Mouse (Mus musculus) embryo, embryonic 10.5 days (tissue): ENCODE measurements at regions not wholly inside any gene's neighbourhood (a gene's known extent, or its start where the extent isn't known, plus 50 kb on each side); places are given as distances from the start of the nearest gene placed in this dataset.
A peak's percentile ranks its signal among the peaks of the same experiment; 100 is the strongest.

Source experiments
- DNase-seq: peaks from one replicate; pipeline ENCODE4 v3.0.0-alpha.2; 2015; ENCODE audit warnings: low spot score

- DNase-seq = no peak
Observed at GRCm38 (mm10) chr9:101807249-101807648, 54.4 kb upstream of the 9630041A04Rik start.

DNA sequence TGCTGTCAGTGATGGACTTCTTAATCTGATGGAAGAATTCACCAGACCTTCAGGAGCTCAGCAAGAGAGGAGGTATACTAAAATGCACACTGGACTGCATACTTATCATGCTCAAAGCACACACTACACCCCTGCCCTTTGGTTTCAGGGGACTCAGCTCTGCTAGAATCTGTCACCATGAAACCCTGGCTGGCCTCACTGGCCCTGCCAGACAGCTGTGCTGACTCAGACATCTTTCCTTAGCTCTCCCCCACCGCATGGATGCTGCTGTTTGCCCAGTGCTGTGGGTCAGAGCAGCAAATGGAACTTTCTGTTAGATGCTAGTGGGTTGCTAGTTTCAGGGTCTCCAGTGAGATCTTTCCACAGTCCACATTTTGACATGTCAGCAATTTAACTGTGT is 64.9 kb upstream of the 9630041A04Rik start:
- no peak for DNase-seq

GRCm38 (mm10) chr9:101796063-101796462 is 65.6 kb upstream of the 9630041A04Rik start:
- DNase-seq = no peak

DNA sequence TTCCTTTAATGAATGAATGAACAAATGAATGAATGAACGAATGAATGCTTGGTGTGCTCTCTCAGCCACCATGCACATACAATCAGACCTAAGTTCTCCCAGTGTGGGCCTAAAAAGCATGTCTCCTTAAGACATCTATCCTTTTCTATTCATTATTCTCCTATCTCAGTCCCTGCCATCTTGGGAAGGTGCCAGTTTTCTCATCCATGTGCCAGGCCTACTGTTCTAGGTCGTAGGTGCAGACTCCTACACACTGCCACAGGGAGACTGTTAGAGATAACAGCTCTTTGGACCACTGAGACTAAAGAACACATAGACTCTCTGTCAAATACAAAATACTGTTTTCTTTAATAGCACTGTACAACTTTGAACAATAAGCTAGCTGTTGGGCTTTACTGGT is 66.2 kb upstream of the 9630041A04Rik start:
- DNase-seq = no peak

GRCm38 (mm10) chr9:101790936-101791335 is 70.7 kb upstream of the 9630041A04Rik start:
- no peak for DNase-seq

DNA sequence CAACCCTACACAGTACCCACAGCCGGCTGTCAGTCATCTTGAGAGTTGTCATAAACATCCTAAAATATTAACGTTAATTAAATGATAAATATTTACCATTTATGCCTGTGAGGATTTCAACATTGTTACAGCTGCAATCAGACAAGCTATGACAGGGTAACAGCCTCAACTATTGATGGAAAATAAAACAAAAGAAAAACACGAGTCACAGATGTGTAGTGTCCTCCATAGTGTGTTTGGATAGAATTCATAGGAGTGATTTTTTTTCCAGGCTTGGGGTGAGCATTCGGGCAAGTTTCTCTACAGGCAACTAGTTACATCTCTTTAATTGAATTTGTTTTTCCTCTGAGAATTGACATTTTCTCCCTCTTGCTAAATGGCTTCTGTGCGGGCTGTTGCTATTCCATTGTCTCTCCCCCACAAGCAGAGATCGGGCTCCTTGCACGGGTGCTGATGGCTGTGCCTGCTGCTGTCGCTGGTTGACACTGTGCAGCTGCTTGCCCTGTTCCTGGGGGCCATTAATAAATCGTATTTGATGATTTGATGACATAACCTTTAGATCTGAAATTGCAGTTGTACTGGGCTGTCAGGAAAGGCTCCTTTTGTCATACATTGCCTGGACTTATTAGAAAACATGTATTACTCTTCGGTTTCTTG is 120.6 kb upstream of the 9630041A04Rik start:
- DNase-seq = peak; percentile 26

GRCm38 (mm10) chr9:101739322-101739721 is 122.3 kb upstream of the 9630041A04Rik start:
- DNase-seq = no peak

DNA sequence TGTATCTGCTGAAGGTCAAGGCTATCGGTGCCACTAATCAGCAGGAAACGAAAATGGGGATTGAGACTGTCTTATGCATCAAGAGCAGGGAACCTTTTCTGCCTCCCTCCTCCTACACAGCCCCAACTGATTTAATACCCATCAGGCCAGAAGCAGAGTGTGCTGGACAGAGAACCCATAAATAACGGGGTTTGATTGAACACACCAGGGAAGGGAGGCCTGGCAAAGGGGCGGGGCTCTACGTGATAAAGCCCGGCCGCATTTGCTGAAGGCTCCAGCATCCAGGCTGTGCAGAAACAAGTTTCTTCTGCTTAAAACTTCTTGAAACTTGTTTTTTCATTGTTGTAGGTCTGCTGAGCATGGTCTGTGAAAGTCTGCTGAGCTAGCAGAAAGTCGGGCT is 127.4 kb upstream of the 9630041A04Rik start:
- peak; percentile 60 for DNase-seq

GRCm38 (mm10) chr9:101733611-101734225 is 127.9 kb upstream of the 9630041A04Rik start:
- peak; percentile 34 for DNase-seq

GRCm38 (mm10) chr9:101730136-101730535 is 131.5 kb upstream of the 9630041A04Rik start:
- peak; percentile 57 for DNase-seq

- peak; percentile 45 for DNase-seq
Observed at GRCm38 (mm10) chr9:101717911-101718310, 143.7 kb upstream of the 9630041A04Rik start.

DNA sequence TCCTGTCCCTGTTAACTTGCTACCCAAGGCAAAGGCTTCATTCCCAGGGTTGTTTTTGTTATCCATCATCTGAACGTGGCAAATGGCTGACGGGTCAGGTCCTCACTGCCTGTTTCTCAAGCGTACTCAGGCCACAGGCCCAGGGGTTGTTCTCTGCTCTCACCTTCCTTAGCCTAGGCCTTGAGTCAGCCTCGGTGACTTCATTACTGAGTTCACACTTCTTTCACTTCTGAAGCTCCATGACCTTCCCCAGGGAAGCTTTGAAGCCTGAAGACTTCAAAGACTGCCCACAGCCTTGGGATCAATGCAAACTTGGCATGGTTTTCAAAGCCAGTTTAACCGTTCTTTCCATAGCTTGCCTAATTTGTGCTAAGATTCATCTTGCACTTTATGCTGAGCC is 145.3 kb upstream of the 9630041A04Rik start:
- DNase-seq = no peak

GRCm38 (mm10) chr9:101714805-101715204 is 146.8 kb upstream of the 9630041A04Rik start:
- DNase-seq = no peak

GRCm38 (mm10) chr9:101710611-101711071 is 151.0 kb upstream of the 9630041A04Rik start:
- DNase-seq = no peak

DNA sequence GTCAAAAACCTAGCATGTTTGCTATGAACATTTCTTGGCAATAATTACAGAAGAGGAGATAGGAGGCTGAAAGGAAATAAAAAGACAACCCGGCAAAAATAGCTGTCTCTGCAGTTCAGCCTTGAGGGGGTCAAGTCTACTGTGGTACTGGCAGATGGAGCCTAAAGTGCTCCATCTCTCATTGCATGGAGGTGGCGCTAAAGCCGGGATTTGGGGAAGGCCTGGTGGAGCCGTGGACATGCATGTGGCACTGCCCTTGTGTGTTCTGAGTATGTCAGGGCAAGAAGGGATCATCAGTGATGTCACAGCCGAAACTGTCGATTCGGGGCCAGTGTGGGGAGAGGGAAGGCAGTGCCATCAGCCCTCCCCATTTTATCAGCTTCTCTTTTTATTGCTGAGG is 161.3 kb upstream of the 9630041A04Rik start:
- DNase-seq = no peak

- no peak for DNase-seq
Observed at GRCm38 (mm10) chr9:101694054-101694453, 167.6 kb upstream of the 9630041A04Rik start.

DNA sequence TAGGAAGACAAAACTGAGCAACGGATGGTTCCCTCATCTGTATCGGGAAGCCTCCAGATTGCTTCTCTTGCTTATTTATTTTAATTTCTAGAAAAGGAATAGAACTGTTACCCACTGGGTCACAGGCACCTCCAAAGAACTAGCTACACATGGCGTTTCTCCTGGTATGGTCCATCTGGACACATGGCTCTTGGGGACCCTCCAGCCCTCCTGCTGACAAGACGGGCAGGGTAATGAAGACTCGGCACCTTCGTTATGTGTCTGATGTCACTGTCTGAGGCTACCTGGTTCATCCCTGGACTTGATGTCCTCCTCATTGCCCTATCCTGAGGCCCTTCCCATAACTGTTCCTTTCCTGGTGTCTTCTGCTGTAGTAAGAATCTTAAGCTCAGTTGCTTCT is 170.3 kb upstream of the 9630041A04Rik start:
- no peak for DNase-seq

DNA sequence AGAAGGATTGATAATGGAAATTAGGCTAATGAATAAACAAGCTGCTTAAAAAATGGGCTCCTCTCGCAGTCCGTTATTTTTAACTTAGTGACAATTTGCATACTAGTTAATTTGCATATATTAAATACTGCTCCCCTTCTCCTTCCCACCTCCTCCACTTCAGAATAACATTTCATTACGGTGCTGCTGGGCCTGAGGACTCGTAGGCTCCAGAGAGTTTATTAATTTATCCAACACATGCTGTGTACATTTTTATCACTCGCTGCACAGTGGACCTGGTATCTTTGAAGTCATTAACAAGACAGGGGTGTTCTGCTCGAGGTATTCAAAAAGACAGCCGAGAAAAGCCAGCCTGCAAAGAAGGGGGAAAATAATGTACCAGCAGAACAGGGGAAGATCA is 170.7 kb upstream of the 9630041A04Rik start:
- DNase-seq = no peak

DNA sequence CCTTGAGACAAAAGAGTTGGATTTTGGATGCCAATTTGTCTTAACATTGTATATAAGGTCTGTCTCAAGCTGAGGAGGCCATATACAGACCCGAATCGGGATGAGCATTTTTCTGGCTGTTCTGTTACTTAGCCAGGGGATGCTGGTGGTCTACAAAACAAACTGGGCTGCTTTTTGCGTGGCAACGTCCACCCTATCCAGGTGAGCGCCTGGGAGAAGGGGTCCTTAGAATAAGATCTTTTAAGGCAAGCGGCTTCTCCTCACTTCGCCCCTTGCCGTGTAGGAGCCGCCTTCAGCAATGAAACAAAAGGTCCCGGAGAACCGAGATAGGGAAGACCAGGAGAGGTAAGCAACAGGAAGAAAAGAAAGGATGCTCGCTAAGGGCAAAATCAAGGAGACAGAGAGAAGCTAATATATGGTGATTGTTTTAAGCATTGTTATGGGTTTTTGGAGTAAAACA is 171.2 kb upstream of the 9630041A04Rik start:
- no peak for DNase-seq

DNA sequence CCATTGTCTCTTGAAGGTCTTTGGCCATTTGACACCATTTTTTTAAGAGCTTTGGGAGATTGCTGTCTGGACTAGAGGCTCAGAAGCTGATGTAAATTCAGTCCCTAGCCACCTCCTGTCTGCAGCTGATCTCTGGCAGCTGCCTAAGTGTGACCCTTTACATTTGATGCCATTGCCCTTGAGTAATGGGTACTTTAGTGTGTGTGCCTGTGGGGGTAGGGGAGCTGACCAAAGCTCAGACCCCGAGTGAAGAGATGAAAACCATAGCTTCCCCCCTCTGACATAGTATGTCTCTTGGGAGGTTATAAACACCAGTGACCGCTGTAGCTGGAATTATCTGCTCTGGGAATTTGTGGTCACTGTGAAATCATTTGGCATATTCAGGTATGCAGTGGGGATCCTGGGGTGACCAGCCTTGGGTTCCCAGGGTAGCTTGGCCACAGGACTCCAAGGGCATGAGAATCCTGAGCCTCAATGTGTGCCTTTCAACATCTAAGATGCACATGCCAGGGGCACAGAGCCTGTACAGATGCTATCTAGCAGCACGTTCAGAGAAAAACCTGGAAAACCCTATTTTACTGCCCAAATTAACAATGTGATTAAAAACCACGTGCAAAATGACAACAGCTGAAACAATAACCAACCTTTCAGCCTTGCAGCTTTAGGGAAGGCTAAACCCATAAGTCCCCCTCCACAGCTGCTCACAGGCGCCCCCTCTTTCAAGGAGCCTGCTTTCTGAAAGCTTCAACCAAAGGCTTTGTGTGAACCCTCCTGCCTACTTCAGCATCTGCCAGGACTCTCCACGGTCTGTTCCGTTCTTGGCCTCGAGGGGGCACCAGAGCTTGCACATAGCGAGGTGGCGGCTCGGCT is 171.9 kb upstream of the 9630041A04Rik start:
- DNase-seq = peak; percentile 97

- no peak for DNase-seq
Observed at GRCm38 (mm10) chr9:101687226-101687625, 174.4 kb upstream of the 9630041A04Rik start.

- DNase-seq = no peak
Observed at GRCm38 (mm10) chr9:101677563-101677962, 184.1 kb upstream of the 9630041A04Rik start.

DNA sequence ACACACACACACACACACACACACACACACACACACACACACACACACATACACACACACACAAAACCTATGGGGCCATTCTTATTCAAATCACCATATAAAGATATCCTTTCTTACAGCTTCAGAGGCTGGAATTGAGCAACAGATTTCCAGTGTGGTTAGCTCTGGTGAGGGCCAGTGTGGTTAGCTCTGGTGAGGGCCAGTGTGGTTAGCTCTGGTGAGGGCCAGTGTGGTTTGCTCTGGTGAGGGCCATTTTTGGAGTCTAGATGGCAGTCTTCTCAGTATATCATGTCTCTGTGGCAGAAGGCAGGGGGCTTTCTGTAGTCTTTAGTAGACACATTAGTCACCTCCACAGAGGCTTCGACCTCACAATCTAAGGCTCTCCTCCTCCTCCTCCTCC is 191.5 kb upstream of the 9630041A04Rik start:
- no peak for DNase-seq
